ENCODE assay signal across 24 mouse cellular contexts in genomic region chr5:66106372-66106771, GRCm38 (mm10).
A peak's percentile ranks its signal among the peaks of the same experiment; 100 is the strongest.
DNase-seq lines count a peak whose midpoint lies in the region; ATAC-seq and TF ChIP-seq lines count a peak whose summit lies in the region.
"Had no signal": no experiment of that assay in that cellular context is flagged by ENCODE, and none has a peak within 500 bp of the region (broad histone marks: within the 10 kb centered on the region; RNA-seq: fewer than 3 reads in every experiment).

No protein-coding gene starts in this region.

- no peaks in the 10 kb centered on the region for H3K27me3 ChIP-seq in liver, embryonic 13.5 days
- no peaks in the 10 kb centered on the region for H3K27me3 ChIP-seq in thymus, adult 2 months (ENCODE audit: control insufficient read depth, insufficient read depth, low read length)
- H3K27me3 ChIP-seq: embryonic facial prominence, embryonic 13.5 days; forebrain, embryonic 12.5 days; midbrain, embryonic 13.5 days; neural tube, embryonic 13.5 days had no signal

- no peak for TF ChIP-seq POLR2A in thymus, adult 2 months (IDR thresholded peaks at IDR 0.05; ENCODE audit: control insufficient read depth, extremely low read depth, insufficient read depth, low read length, poor library complexity)

- peaks cover 12% of the 10 kb centered on the region; the same call in 1 of the 2 replicates for H3K4me1 ChIP-seq in liver, embryonic 13.5 days (replicated peaks)
- peaks cover 17% of the 10 kb centered on the region for H3K4me1 ChIP-seq in brown adipose tissue, adult 24 weeks (ENCODE audit: control insufficient read depth, insufficient read depth, insufficient read length, low read length)
- H3K4me1 ChIP-seq in thymus, adult 2 months (replicated peaks; ENCODE audit: control insufficient read depth, insufficient read depth, low read length) = 0 out of 2 replicates have a peak, but pooled peaks cover 2% of the 10 kb centered on the region
- H3K4me1 ChIP-seq: embryonic facial prominence, embryonic 13.5 days; forebrain, embryonic 12.5 days; limb, embryonic 10.5 days; midbrain, embryonic 13.5 days; neural tube, embryonic 13.5 days had no signal

- H3K27ac ChIP-seq in liver, embryonic 13.5 days = peak overlapping the region; percentile 41
- H3K27ac ChIP-seq in brown adipose tissue, adult 24 weeks (replicated peaks; ENCODE audit: low read depth, low read length) = peak overlapping the region; percentile 80
- no peak overlapping the region for H3K27ac ChIP-seq in thymus, adult 2 months (ENCODE audit: control insufficient read depth, insufficient read depth, low read length)
- H3K27ac ChIP-seq: embryonic facial prominence, embryonic 13.5 days; forebrain, embryonic 12.5 days; hindbrain, embryonic 14.5 days; limb, embryonic 10.5 days; liver, embryonic 14.5 days; midbrain, embryonic 13.5 days; neural tube, embryonic 13.5 days had no signal

- H3K4me3 ChIP-seq in liver, embryonic 13.5 days (replicated peaks) = no peak overlapping the region
- H3K4me3 ChIP-seq in brown adipose tissue, adult 24 weeks (ENCODE audit: insufficient read depth, low read depth, low read length) = no peak overlapping the region
- H3K4me3 ChIP-seq in thymus, adult 2 months (ENCODE audit: control insufficient read depth, insufficient read depth, low read length) = no peak overlapping the region
- H3K4me3 ChIP-seq: embryonic facial prominence, embryonic 13.5 days; erythroblast, embryonic 14.5 days; forebrain, embryonic 12.5 days; limb, embryonic 10.5 days; midbrain, embryonic 13.5 days; neural tube, embryonic 13.5 days had no signal

- no peak overlapping the region for H3K4me2 ChIP-seq in liver, embryonic 13.5 days
- H3K4me2 ChIP-seq: embryonic facial prominence, embryonic 13.5 days; forebrain, embryonic 12.5 days; hindbrain, embryonic 14.5 days; midbrain, embryonic 13.5 days; neural tube, embryonic 13.5 days had no signal

- 58% methylated on average over 9 of the region's 9 CpGs for WGBS in liver, embryonic 13.5 days (ENCODE audit: insufficient replicate concordance)
- 80% methylated on average over 9 of the region's 9 CpGs for WGBS in thymus, adult 2 months

- ATAC-seq in liver, embryonic 13.5 days (ENCODE audit: low read depth) = no peak
- 0 out of 2 replicates have a peak, but pooled peaks have one; percentile 40 for ATAC-seq in monocyte, adult 5-6 weeks (replicated peaks; ENCODE audit: insufficient number of reproducible peaks, low FRiP score, low TSS enrichment, poor library complexity, severe bottlenecking)
- ATAC-seq in megakaryocyte progenitor cell, adult 5-6 weeks (replicated peaks; ENCODE audit: poor library complexity) = no peak
- ATAC-seq: inflammation-experienced regulatory T-cells, adult 6 months; midbrain, embryonic 13.5 days had no signal

- H3K9me3 ChIP-seq in liver, embryonic 13.5 days (replicated peaks) = no peaks in the 10 kb centered on the region
- H3K9me3 ChIP-seq: embryonic facial prominence, embryonic 13.5 days; forebrain, embryonic 12.5 days; limb, embryonic 10.5 days; midbrain, embryonic 13.5 days; neural tube, embryonic 13.5 days had no signal

- no peak overlapping the region for H3K9ac ChIP-seq in liver, embryonic 13.5 days
- H3K9ac ChIP-seq: embryonic facial prominence, embryonic 13.5 days; forebrain, embryonic 12.5 days; hindbrain, embryonic 14.5 days; liver, embryonic 14.5 days; midbrain, embryonic 13.5 days; neural tube, embryonic 13.5 days had no signal

- no peak for DNase-seq in liver, embryonic 13.5 days
- DNase-seq in liver = no peak
- DNase-seq in A20 (ENCODE audit: low read depth, low spot score) = peak; percentile 39
- no peak for DNase-seq in thymus, adult 2 months
- no peak for DNase-seq in kidney, adult 11 months
- DNase-seq: cerebellum, adult 8-10 months; cerebellum, postnatal 36 days; embryo, embryonic 11 days; gastrocnemius, postnatal 25 days; heart, postnatal 36 days; kidney, adult 9 months; kidney, postnatal 14 days had no signal

- no peaks in the 10 kb centered on the region for H3K36me3 ChIP-seq in liver, embryonic 13.5 days
- H3K36me3 ChIP-seq in thymus, adult 2 months (ENCODE audit: control insufficient read depth, insufficient read depth, low read length) = no peaks in the 10 kb centered on the region
- H3K36me3 ChIP-seq: embryonic facial prominence, embryonic 13.5 days; forebrain, embryonic 12.5 days; limb, embryonic 10.5 days; midbrain, embryonic 13.5 days; neural tube, embryonic 13.5 days had no signal

- TF ChIP-seq CTCF in thymus, adult 2 months (IDR thresholded peaks at IDR 0.05; ENCODE audit: borderline replicate concordance, control insufficient read depth, extremely low read depth, insufficient read depth, low read length, poor library complexity) = no peak
